Mouse (Mus musculus): Measurements from ENCODE around the gene Ciz1. TPM values are rescaled to one million over a fixed set of nuclear protein-coding genes. Genes with fewer than 3 reads are reported as not detected.

The Ciz1 gene
- total RNA-seq (2023), result 10 to 100 TPM; 63.5 to 87.2 TPM

DNA sequence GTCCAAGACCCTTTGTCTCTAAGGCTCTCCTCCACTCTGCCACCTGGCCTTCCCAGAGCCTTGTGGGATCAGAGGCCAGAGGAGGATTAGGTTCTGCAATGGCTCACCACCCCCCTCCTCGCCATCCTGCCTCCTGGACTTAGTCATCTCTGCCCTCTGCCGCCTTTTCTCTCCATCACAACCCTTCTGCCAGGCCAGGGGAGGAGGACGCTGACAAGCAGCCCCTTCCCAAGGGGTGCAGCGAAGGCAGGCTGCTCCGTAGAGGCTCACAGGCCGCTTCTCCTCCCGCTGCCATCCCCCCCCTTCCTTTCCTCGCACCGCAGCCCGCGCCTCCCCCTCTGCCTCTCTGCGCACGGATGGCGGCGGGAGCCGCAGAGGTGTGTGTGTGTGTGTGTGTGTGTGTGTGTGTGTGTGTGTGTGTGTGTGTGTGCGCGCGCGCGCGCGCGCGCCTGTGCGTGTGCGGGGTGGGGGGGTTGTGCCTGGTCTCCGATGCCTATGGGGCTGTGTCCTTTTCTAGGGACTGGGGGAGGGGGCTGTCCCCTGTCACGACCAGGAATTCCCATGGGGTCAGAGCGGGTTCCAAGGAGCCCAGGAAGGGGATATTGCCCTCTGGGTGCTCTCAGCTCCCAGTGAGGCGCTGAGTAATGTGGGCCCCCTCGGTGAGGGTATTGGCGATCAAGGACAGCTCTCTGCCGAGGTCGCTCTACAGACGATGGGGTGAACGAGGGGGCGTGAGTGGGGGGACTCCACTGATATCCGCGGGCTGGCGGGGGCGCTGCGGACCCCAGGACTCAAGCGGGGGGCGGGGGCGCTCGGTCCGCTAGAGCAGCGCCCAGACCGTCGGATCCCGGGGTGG, at the start of gene Ciz1:
Ciz1 (plus strand) TSS at position 177 of the 856 bp plus-strand sequence.

DNA sequence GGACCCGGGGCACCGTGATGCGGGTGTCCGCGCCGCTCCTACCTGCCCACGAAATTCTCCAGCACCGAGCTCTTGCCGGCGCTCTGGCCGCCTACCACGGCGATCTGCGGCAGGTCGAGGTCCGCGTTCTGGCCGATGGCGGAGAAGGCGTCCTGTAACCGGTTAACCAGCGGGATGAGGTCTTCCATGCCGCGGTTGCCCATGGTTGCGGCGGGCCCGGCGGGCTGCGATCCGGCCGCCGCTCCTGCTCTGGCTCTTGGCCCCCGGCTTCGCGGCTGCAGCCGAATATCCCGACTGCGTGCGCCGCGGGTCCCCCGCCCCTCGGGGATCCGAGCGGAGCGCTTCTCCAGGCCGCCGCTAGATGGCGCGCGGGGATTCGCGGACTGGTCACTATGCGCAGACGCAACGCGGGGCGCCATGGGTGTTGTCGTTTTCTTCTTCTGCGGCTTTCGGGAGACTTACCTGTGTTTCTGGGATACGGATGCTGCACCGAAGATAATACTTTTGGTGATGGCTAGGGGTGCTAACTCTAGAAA, 948 bp downstream of the Ciz1 start, which contains the start of gene Dnm1:
Dnm1 (minus strand) TSS at position 332 of the 536 bp plus-strand sequence.

DNA sequence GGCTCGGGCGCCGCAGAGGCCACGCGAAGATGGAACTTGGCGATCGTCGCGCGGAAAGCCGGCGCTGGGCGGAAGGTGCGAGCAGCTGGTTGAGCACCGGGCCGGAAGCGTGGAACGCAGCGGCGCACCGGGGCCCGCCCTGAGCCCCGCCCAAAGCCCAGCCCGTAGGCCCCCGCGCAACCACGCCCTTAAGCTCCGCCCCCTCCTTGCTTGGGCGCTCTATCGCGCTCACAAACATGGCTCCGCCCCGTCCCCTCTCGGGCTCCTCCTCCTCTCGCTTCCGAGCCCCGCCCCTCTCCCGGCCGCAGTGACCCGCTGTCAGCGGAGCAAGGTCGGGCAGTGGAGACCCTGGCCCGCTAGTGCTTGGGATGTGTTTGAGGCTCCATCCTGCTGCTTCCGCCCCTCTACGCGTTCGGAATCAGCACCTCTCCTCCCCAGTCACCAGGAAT, 29.7 kb downstream of the Ciz1 start, which contains the start of gene 1110008P14Rik:
1110008P14Rik (minus strand) TSS at position 164 of the 449 bp plus-strand sequence.

DNA sequence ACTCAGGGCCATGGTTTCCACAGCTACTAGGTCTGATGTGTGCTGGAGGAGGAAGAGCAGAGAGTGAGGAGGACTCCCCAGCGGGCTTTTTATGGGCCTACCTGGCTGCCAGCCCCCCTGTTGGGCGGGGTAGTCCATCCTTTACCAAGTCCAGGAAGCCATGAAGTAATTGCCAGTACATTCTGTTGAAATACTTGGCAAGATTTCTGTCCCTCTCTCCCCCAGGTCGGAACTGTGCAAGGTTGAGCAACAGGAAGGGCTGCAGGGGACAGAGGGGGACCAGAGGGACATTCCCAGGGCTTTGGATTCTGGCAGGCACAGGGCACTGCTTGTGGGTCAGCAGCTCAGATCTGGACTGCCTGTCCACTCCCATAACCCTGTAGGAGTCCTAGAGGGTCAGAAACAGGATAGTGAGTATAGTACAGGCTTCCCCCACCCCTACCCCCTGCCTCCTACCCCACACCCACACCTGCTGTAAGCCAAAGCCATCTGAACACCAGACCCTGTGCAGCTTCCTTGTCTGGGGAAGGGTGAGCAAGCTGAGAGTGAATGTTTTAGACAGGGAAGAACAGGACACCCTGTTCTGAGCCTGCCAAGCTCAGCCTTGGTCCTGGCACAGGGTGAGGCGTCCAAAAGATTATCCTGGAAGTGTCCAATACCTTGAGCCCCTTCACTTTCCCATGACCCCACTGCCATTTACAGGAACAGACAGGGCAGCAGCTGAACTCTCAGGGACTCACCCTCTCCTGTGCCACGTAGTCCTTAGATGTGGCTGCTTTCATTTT, 35.8 kb downstream of the Ciz1 start, which contains the start of gene Lcn2:
Lcn2 (minus strand) TSS at position 547 of the 785 bp plus-strand sequence.

DNA sequence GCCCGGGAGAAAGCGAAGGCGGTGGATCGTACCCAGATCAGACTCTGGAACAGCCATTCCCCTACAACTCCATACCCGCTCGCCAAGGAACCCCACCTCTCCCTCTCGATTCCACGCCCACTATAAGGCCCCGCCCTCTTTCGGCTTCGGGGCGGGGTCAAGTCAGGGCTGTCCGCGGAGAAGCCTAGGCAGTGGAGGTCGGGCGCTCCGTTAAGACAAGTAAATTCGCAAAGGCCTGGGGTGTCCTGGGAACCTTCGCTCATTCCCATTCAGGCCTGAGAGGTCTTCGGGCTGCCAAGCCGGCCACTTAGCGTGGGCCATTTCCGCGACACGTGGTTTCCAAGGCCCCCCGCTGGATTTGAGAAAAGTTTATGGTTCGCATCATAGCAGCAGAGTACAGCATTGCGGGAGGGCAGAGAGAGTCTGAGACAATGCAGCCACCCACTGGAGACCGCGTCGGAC, 43.4 kb downstream of the Ciz1 start, which contains the start of gene Ptges2:
Ptges2 (plus strand) TSS at position 413 of the 462 bp plus-strand sequence.

Other genes with a start within 250 kb of the Ciz1 start
- gene Prrc2b, start 201.2 kb upstream of the Ciz1 start, total RNA-seq (2023), result 10 to 100 TPM; 34.2 to 37.2 TPM
- gene Pomt1, start 115.7 kb upstream of the Ciz1 start, total RNA-seq (2023), result 10 to 100 TPM; 15.0 to 15.3 TPM
- gene Uck1, start 92.2 kb upstream of the Ciz1 start, total RNA-seq (2023), result 10 to 100 TPM; 47.9 to 49.2 TPM
- gene Golga2, start 64.9 kb upstream of the Ciz1 start, total RNA-seq (2023), result 10 to 100 TPM; 60.7 to 66.4 TPM
- gene Swi5, start 64.3 kb upstream of the Ciz1 start, total RNA-seq (2023), result 10 to 100 TPM; 80.6 to 82.0 TPM
- gene Dnm1, start 1.0 kb downstream of the Ciz1 start, total RNA-seq (2023), result under 1 TPM in 1 of 2 experiments, not detected in 1; 0.22 TPM
- gene 1110008P14Rik, start 29.6 kb downstream of the Ciz1 start, total RNA-seq (2023), result 10 to 100 TPM; 49.7 to 50.5 TPM
- gene Lcn2, start 35.9 kb downstream of the Ciz1 start, total RNA-seq (2023), result 1,000 to 10,000 TPM; 7,694 to 9,553 TPM
- 10 to 100 TPM; 11.1 to 13.7 TPM for gene Ptges2, start 43.6 kb downstream of the Ciz1 start, total RNA-seq (2023)
- gene Naif1, start 98.1 kb downstream of the Ciz1 start, total RNA-seq (2023), result 1 to 10 TPM; 5.0 to 6.0 TPM
- gene Slc25a25, start 99.1 kb downstream of the Ciz1 start, total RNA-seq (2023), result 10 to 100 TPM; 11.6 to 12.2 TPM
- gene Fam102a, start 183.0 kb downstream of the Ciz1 start, total RNA-seq (2023), result 10 to 100 TPM; 15.6 to 17.1 TPM
- 10 to 100 TPM; 54.4 to 59.5 TPM for gene Dpm2, start 218.5 kb downstream of the Ciz1 start, total RNA-seq (2023)
- under 1 TPM in 1 of 2 experiments, not detected in 1; 0.22 TPM for gene Pip5kl1, start 222.5 kb downstream of the Ciz1 start, total RNA-seq (2023)
- gene 9430097D07Rik, start 223.4 kb downstream of the Ciz1 start, total RNA-seq (2023), result not detected
- 10 to 100 TPM; 16.5 to 16.7 TPM for gene St6galnac4, start 234.8 kb downstream of the Ciz1 start, total RNA-seq (2023)
- 10 to 100 TPM in 1 of 2 experiments, 1 to 10 TPM in 1; 9.1 to 14.1 TPM for gene St6galnac6, start 247.4 kb downstream of the Ciz1 start, total RNA-seq (2023)

All from neutrophil, adult 59 days (primary cell).